28 mouse cellular contexts compared by ENCODE assay signal in the genomic region with DNA sequence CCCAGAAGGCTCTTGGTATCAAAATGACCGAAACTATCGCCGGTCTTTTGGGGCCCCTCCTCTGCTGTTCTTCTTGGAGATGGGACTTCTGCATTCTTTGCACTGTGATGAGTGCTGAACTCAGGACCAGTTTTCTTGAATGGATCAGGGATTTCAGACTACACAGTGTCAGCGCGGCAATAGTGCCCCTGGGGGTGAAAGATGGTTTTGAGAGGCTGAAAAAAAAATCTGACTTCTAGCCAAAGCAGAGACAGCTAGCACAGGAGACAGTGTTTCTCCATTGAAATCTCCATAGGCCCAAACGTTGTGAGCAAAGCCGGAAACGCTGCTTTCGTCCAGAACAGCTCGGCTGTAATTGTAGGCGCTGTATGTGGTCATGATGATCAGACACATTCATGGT. TPM values are rescaled to one million over a fixed set of nuclear protein-coding genes. Genes with fewer than 3 reads are reported as not detected.
DNase-seq lines count a peak whose midpoint lies in the region; ATAC-seq and TF ChIP-seq lines count a peak whose summit lies in the region.
"Had no signal": no experiment of that assay in that cellular context is flagged by ENCODE, and none has a peak within 500 bp of the region (broad histone marks: within the 10 kb centered on the region; RNA-seq: fewer than 3 reads in every experiment).

No protein-coding gene starts in this region.

- peak; percentile 36 for TF ChIP-seq CTCF in hindbrain, postnatal 0 days (IDR thresholded peaks at IDR 0.05; ENCODE audit: low read depth)

- H3K9me3 ChIP-seq in forebrain, embryonic 15.5 days = no peaks in the 10 kb centered on the region
- H3K9me3 ChIP-seq in forebrain, embryonic 12.5 days = no peaks in the 10 kb centered on the region
- no peaks in the 10 kb centered on the region for H3K9me3 ChIP-seq in hindbrain, postnatal 0 days (ENCODE audit: low read length)
- H3K9me3 ChIP-seq in hindbrain, embryonic 10.5 days = no peaks in the 10 kb centered on the region
- H3K9me3 ChIP-seq in midbrain, embryonic 11.5 days (ENCODE audit: control insufficient read depth, low read length) = no peaks in the 10 kb centered on the region
- H3K9me3 ChIP-seq in midbrain, embryonic 13.5 days = no peaks in the 10 kb centered on the region
- H3K9me3 ChIP-seq: embryonic facial prominence, embryonic 12.5 days; embryonic facial prominence, embryonic 15.5 days; heart, embryonic 12.5 days; heart, embryonic 15.5 days had no signal

- H3K4me2 ChIP-seq in forebrain, embryonic 15.5 days (replicated peaks) = no peak overlapping the region
- H3K4me2 ChIP-seq in forebrain, embryonic 12.5 days = no peak overlapping the region
- no peak overlapping the region for H3K4me2 ChIP-seq in hindbrain, postnatal 0 days (ENCODE audit: low read depth, low read length)
- H3K4me2 ChIP-seq in midbrain, embryonic 11.5 days = no peak overlapping the region
- H3K4me2 ChIP-seq in midbrain, embryonic 13.5 days (replicated peaks) = no peak overlapping the region
- H3K4me2 ChIP-seq: embryonic facial prominence, embryonic 12.5 days; embryonic facial prominence, embryonic 15.5 days; heart, embryonic 12.5 days; heart, embryonic 15.5 days had no signal

- no peak overlapping the region for H3K4me3 ChIP-seq in forebrain, embryonic 15.5 days
- no peak overlapping the region for H3K4me3 ChIP-seq in forebrain, embryonic 12.5 days (replicated peaks)
- H3K4me3 ChIP-seq in hindbrain, postnatal 0 days (ENCODE audit: low read length) = no peak overlapping the region
- H3K4me3 ChIP-seq in hindbrain, embryonic 10.5 days = no peak overlapping the region
- H3K4me3 ChIP-seq in midbrain, embryonic 11.5 days (ENCODE audit: low read depth, low read length) = no peak overlapping the region
- no peak overlapping the region for H3K4me3 ChIP-seq in midbrain, embryonic 13.5 days (replicated peaks)
- H3K4me3 ChIP-seq: embryonic facial prominence, embryonic 12.5 days; embryonic facial prominence, embryonic 15.5 days; heart, embryonic 12.5 days; heart, embryonic 15.5 days had no signal

- ATAC-seq in forebrain, embryonic 15.5 days (replicated peaks) = no peak
- ATAC-seq in forebrain, embryonic 12.5 days (ENCODE audit: low FRiP score) = no peak
- ATAC-seq in hindbrain, postnatal 0 days = no peak
- ATAC-seq in midbrain, embryonic 11.5 days (ENCODE audit: low FRiP score) = no peak
- ATAC-seq in midbrain, embryonic 13.5 days = no peak
- ATAC-seq: hindbrain, embryonic 16.5 days; inflammation-experienced regulatory T-cells, adult 6 months; intestine, embryonic 16.5 days; Patski had no signal

- no peak overlapping the region for H3K9ac ChIP-seq in forebrain, embryonic 15.5 days (replicated peaks)
- no peak overlapping the region for H3K9ac ChIP-seq in forebrain, embryonic 12.5 days
- no peak overlapping the region for H3K9ac ChIP-seq in hindbrain, postnatal 0 days (replicated peaks; ENCODE audit: low read length)
- no peak overlapping the region for H3K9ac ChIP-seq in midbrain, embryonic 11.5 days (ENCODE audit: low read length)
- no peak overlapping the region for H3K9ac ChIP-seq in midbrain, embryonic 13.5 days (replicated peaks)
- H3K9ac ChIP-seq: embryonic facial prominence, embryonic 12.5 days; embryonic facial prominence, embryonic 15.5 days; heart, embryonic 12.5 days; heart, embryonic 15.5 days had no signal

- WGBS in forebrain, embryonic 15.5 days = 82% methylated on average over 11 of the region's 11 CpGs
- WGBS in forebrain, embryonic 12.5 days = 86% methylated on average over 11 of the region's 11 CpGs
- WGBS in hindbrain, postnatal 0 days = 72% methylated on average over 11 of the region's 11 CpGs
- 87% methylated on average over 11 of the region's 11 CpGs for WGBS in hindbrain, embryonic 10.5 days
- WGBS in midbrain, embryonic 11.5 days = 87% methylated on average over 11 of the region's 11 CpGs
- 87% methylated on average over 11 of the region's 11 CpGs for WGBS in midbrain, embryonic 13.5 days

- H3K27ac ChIP-seq in forebrain, embryonic 15.5 days (replicated peaks) = 0 out of 2 replicates have a peak overlapping the region, but pooled peaks have one; percentile 4
- no peak overlapping the region for H3K27ac ChIP-seq in forebrain, embryonic 12.5 days
- no peak overlapping the region for H3K27ac ChIP-seq in hindbrain, postnatal 0 days
- no peak overlapping the region for H3K27ac ChIP-seq in hindbrain, embryonic 10.5 days
- no peak overlapping the region for H3K27ac ChIP-seq in midbrain, embryonic 11.5 days (ENCODE audit: low read depth, low read length)
- H3K27ac ChIP-seq in midbrain, embryonic 13.5 days = no peak overlapping the region
- H3K27ac ChIP-seq: embryonic facial prominence, embryonic 12.5 days; embryonic facial prominence, embryonic 15.5 days; heart, embryonic 15.5 days had no signal

- peak; percentile 55 for DNase-seq in hindbrain, postnatal 0 days (ENCODE audit: low spot score)
- no peak for DNase-seq in hindbrain, embryonic 10.5 days (ENCODE audit: low spot score)
- DNase-seq in midbrain, embryonic 11.5 days (ENCODE audit: low spot score, missing footprints) = peak; percentile 41
- DNase-seq in MN1 (ENCODE audit: low spot score) = no peak
- DNase-seq: adrenal gland, postnatal 10 days; adrenal gland, postnatal 36 days; cerebellum, adult 18-20 months; cerebellum, adult 9-11 months; cerebellum, postnatal 36 days; embryo, embryonic 11 days; gastrocnemius, postnatal 25 days; heart, adult 18-20 months; heart, postnatal 10 days; heart, postnatal 36 days; kidney, adult 18-20 months had no signal

- no peaks in the 10 kb centered on the region for H3K27me3 ChIP-seq in forebrain, embryonic 15.5 days
- 0 out of 2 replicates have a peak, but pooled peaks cover 3% of the 10 kb centered on the region for H3K27me3 ChIP-seq in forebrain, embryonic 12.5 days
- no peaks in the 10 kb centered on the region for H3K27me3 ChIP-seq in hindbrain, postnatal 0 days (ENCODE audit: insufficient read depth, low read length)
- peaks cover 11% of the 10 kb centered on the region for H3K27me3 ChIP-seq in hindbrain, embryonic 10.5 days (ENCODE audit: insufficient read depth, poor library complexity, severe bottlenecking)
- no peaks in the 10 kb centered on the region for H3K27me3 ChIP-seq in midbrain, embryonic 11.5 days (ENCODE audit: control insufficient read depth, insufficient read depth, low read length)
- H3K27me3 ChIP-seq in midbrain, embryonic 13.5 days = no peaks in the 10 kb centered on the region
- H3K27me3 ChIP-seq: embryonic facial prominence, embryonic 15.5 days had no signal

- H3K36me3 ChIP-seq in forebrain, embryonic 15.5 days = no peaks in the 10 kb centered on the region; the same call in 1 of the 2 replicates
- no peaks in the 10 kb centered on the region for H3K36me3 ChIP-seq in forebrain, embryonic 12.5 days (replicated peaks)
- no peaks in the 10 kb centered on the region for H3K36me3 ChIP-seq in hindbrain, postnatal 0 days (ENCODE audit: insufficient read depth, low read length)
- no peaks in the 10 kb centered on the region for H3K36me3 ChIP-seq in hindbrain, embryonic 10.5 days
- H3K36me3 ChIP-seq in midbrain, embryonic 11.5 days (ENCODE audit: control insufficient read depth, insufficient read depth, low read length) = no peaks in the 10 kb centered on the region
- no peaks in the 10 kb centered on the region for H3K36me3 ChIP-seq in midbrain, embryonic 13.5 days
- H3K36me3 ChIP-seq: embryonic facial prominence, embryonic 12.5 days; embryonic facial prominence, embryonic 15.5 days; heart, embryonic 12.5 days; heart, embryonic 15.5 days had no signal

- peaks cover 57% of the 10 kb centered on the region for H3K4me1 ChIP-seq in forebrain, embryonic 15.5 days
- H3K4me1 ChIP-seq in forebrain, embryonic 12.5 days = peaks cover 31% of the 10 kb centered on the region
- H3K4me1 ChIP-seq in hindbrain, postnatal 0 days (ENCODE audit: insufficient read depth, low read length) = no peaks in the 10 kb centered on the region
- peaks cover 32% of the 10 kb centered on the region for H3K4me1 ChIP-seq in hindbrain, embryonic 10.5 days (replicated peaks)
- H3K4me1 ChIP-seq in midbrain, embryonic 11.5 days (ENCODE audit: control insufficient read depth, insufficient read depth, low read length) = no peaks in the 10 kb centered on the region
- H3K4me1 ChIP-seq in midbrain, embryonic 13.5 days (replicated peaks) = peaks cover 23% of the 10 kb centered on the region
- H3K4me1 ChIP-seq: heart, embryonic 12.5 days; heart, embryonic 15.5 days had no signal

RNA-seq across cellular contexts. Expression of a gene that starts 19.7 kb away (rescaled TPM):
- 323 and 347 TPM in 2 replicates for polyA plus RNA-seq in forebrain, embryonic 15.5 days (2015; fragmentation: Nextera tagmentation; extraction: Ambion mirVana)
- 30.6 and 41.1 TPM in 2 replicates for polyA plus RNA-seq in forebrain, embryonic 12.5 days (2016; fragmentation: Nextera tagmentation; extraction: Ambion mirVana)
- 31.4 and 48.3 TPM in 2 replicates for total RNA-seq in hindbrain, postnatal 0 days (2014; rRNA removed)
- polyA plus RNA-seq in hindbrain, postnatal 0 days (2015; fragmentation: Nextera tagmentation; extraction: Ambion mirVana) = 13.5 and 14.2 TPM in 2 replicates
- 5.5 TPM in 2 replicates for polyA plus RNA-seq in hindbrain, embryonic 10.5 days (2016; fragmentation: Nextera tagmentation; extraction: Ambion mirVana)
- polyA plus RNA-seq in midbrain, embryonic 11.5 days (2014; fragmentation: Nextera tagmentation; extraction: Ambion mirVana) = 6.3 and 8.0 TPM in 2 replicates
- polyA plus RNA-seq in midbrain, embryonic 13.5 days (2015; fragmentation: Nextera tagmentation; extraction: Ambion mirVana) = 10.0 and 18.2 TPM in 2 replicates
- total RNA-seq: adrenal gland, adult 18-20 months; adrenal gland, postnatal 36 days; gastrocnemius, adult 8-10 months; gastrocnemius, postnatal 25 days; heart, adult 18-20 months; heart, postnatal 36 days had no signal
- polyA plus RNA-seq: inflammation-experienced regulatory T-cells, adult 6 months; Patski had no signal

Comparison
In these comparisons a context has a peak if more than half of its experiments do, and no peak if none do; other contexts are left out.
1. DNase-seq: peak in hindbrain, postnatal 0 days (single experiment) and midbrain, embryonic 11.5 days (single experiment); none in hindbrain, embryonic 10.5 days (single experiment) and MN1 (single experiment).